Mouse (Mus musculus) liver, postnatal 0 days (tissue): ENCODE data around the gene Nudt1.

ENCODE experiments used
- CTCF ChIP-seq: sonication (generic); IDR thresholded peaks from 2 replicates; pipeline ENCODE4 v1.5.1; 2016; ENCODE audit warnings: antibody characterized with exemption, low read depth
- EP300 ChIP-seq: IDR thresholded peaks from 2 replicates; pipeline ENCODE4 v1.6.1; 2016; ENCODE audit warnings: antibody characterized with exemption, low read depth, mild to moderate bottlenecking

DNA sequence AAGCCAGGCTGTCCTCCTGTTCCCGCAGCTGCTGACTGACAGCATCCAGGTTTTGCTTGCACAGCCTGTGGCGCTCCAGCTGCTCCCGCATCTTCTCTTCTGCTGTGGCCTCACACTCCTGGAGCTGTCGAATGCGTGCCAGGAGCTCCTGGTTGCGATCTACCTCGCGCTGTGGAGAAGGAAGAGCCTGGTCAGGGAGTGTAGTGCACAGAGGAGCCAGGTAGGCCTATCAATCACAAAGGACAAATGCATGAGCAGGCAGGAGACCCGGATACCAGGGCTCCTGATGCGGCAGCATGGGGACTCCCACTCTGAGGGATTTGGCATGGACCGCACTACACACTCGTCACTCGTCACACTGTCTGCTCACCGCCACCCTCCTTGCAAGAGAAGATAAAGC, 13.9 kb upstream of the Nudt1 start:
- no peak for TF ChIP-seq EP300
- TF ChIP-seq CTCF = no peak
